Mouse (Mus musculus) 3T3-L1 (cell line): ENCODE measurements around the gene Pla2g2e.
A peak's percentile ranks its signal among the peaks of the same experiment; 100 is the strongest.
"Not testable (repeated sequence)": the region's sequence is repeated elsewhere in the genome, so short reads cannot be mapped to it uniquely, and the experiment has no call there.

Experiments used
- DNase-seq: peaks from one replicate; pipeline ENCODE4 v3.0.0-alpha.2; 2015; ENCODE audit warnings: low read depth, low spot score

Gene Pla2g2e

GRCm38 (mm10) chr4:138882179-138882578 is 4.4 kb downstream of the Pla2g2e start:
- no peak for DNase-seq

- peak; percentile 85 for DNase-seq
These were observed 6.5 kb downstream of the Pla2g2e start for GRCm38 (mm10) chr4:138884261-138884660.

GRCm38 (mm10) chr4:138889165-138889564 is 11.4 kb downstream of the Pla2g2e start:
- DNase-seq = no peak

GRCm38 (mm10) chr4:138889635-138890034 is 11.9 kb downstream of the Pla2g2e start:
- no peak for DNase-seq

GRCm38 (mm10) chr4:138892655-138893054 is 14.9 kb downstream of the Pla2g2e start:
- DNase-seq = no peak

- not testable (repeated sequence) for DNase-seq
These were observed 16.0 kb downstream of the Pla2g2e start for GRCm38 (mm10) chr4:138893789-138894188.

- no peak for DNase-seq
These were observed 21.6 kb downstream of the Pla2g2e start for GRCm38 (mm10) chr4:138899361-138899760.

GRCm38 (mm10) chr4:138905624-138906337 is 28.0 kb downstream of the Pla2g2e start:
- no peak for DNase-seq

- DNase-seq = peak; percentile 12
These were observed 35.5 kb downstream of the Pla2g2e start for GRCm38 (mm10) chr4:138913141-138913787.

GRCm38 (mm10) chr4:138913797-138914196 is 36.1 kb downstream of the Pla2g2e start, which contains the start of gene Otud3:
Otud3 (minus strand) TSS chr4:138913945.
- peak; percentile 96 for DNase-seq

GRCm38 (mm10) chr4:138917282-138917681 is 39.5 kb downstream of the Pla2g2e start:
- DNase-seq = no peak

- no peak for DNase-seq
These were observed 43.8 kb downstream of the Pla2g2e start for GRCm38 (mm10) chr4:138921254-138922130.

- DNase-seq = peak; percentile 96
These were observed 44.4 kb downstream of the Pla2g2e start for GRCm38 (mm10) chr4:138922131-138922459.

- no peak for DNase-seq
These were observed 47.8 kb downstream of the Pla2g2e start for GRCm38 (mm10) chr4:138925561-138925960.
